Mouse (Mus musculus) heart, adult 2 months (tissue): ENCODE data around the gene Ccdc96.

Experiments
- CTCF ChIP-seq: fragments of 200-600 bp; IDR thresholded peaks from 2 replicates; pipeline ENCODE4 v1.8.1; 2022; ENCODE audit warnings: antibody characterized with exemption, mild to moderate bottlenecking, moderate library complexity
- EP300 ChIP-seq: fragments of 200-500 bp; IDR thresholded peaks from 2 replicates; pipeline ENCODE4 v1.6.1; 2011; ENCODE audit warnings: low read depth, low read length, control low read depth; ENCODE audit not compliant: insufficient read depth
- POLR2A ChIP-seq: fragments of 200-500 bp; IDR thresholded peaks from 2 replicates; pipeline ENCODE4 v1.6.1; 2011; ENCODE audit warnings: mild to moderate bottlenecking, low read depth, low read length, control low read depth; ENCODE audit not compliant: insufficient read depth

DNA sequence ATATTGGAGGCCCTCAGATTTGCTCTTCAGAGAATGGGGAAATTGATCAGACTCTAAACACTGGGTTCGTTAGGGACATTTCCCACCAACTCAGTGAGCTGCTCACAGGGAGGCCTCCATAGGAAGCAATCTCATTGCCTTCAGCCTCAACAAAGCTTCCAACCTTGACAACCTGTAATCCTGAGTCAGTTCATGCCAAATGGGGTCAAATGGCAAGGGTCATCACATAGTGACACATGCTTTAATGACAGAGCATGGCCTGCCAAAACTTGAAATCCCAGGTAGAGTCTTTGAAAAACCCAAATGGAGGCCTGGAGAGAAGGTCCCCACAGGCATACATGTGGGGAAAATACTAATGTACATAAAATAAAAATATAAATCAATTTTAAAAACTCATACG, 42.5 kb downstream of the Ccdc96 start:
- TF ChIP-seq CTCF (no peak), POLR2A (no peak), EP300 (no peak)
